Mouse (Mus musculus) megakaryocyte, embryonic 14.5 days (primary cell): ENCODE measurements around the gene Pnpla2. TPM values are rescaled to one million over a fixed set of nuclear protein-coding genes. Genes with fewer than 3 reads are reported as not detected.
"Not testable (repeated sequence)": the region's sequence is repeated elsewhere in the genome, so short reads cannot be mapped to it uniquely, and the experiment has no call there.

Experiments used
- H3K27me3 ChIP-seq: replicated peaks from 2 replicates; pipeline ENCODE3; 2012; ENCODE audit warnings: inconsistent platforms
- H3K36me3 ChIP-seq: replicated peaks from 2 replicates; pipeline ENCODE3; 2012; ENCODE audit warnings: low read length, inconsistent platforms, mixed read lengths
- H3K4me1 ChIP-seq: 2 replicates; pipeline ENCODE4 v1.6.1; 2012; ENCODE audit warnings: inconsistent platforms
- H3K4me3 ChIP-seq: replicated peaks from 2 replicates; pipeline ENCODE3; 2012; ENCODE audit warnings: moderate library complexity, mild to moderate bottlenecking, inconsistent platforms
- H3K9me3 ChIP-seq: 2 replicates; pipeline ENCODE4 v1.6.1; 2012; ENCODE audit warnings: inconsistent platforms
- FLI1 ChIP-seq: IDR thresholded peaks from 2 replicates; pipeline ENCODE4 v1.6.1; 2012; ENCODE audit warnings: low read length, inconsistent platforms, mixed read lengths
- GATA1 ChIP-seq: IDR thresholded peaks from 3 replicates; pipeline ENCODE4 v1.6.1; 2012; ENCODE audit warnings: mixed read lengths, low read length, inconsistent platforms, borderline replicate concordance
- polyA plus RNA-seq: library from polyadenylated mRNA; stranded (reverse); fragments of >175 nt; gene quantifications from 2 replicates; pipeline ENCODE4 v1.2.3, GENCODE M21; 2012; ENCODE audit warnings: low replicate concordance; ENCODE audit not compliant: insufficient read depth

Pnpla2 gene
- polyA plus RNA-seq, 1 experiment = 230 TPM

DNA sequence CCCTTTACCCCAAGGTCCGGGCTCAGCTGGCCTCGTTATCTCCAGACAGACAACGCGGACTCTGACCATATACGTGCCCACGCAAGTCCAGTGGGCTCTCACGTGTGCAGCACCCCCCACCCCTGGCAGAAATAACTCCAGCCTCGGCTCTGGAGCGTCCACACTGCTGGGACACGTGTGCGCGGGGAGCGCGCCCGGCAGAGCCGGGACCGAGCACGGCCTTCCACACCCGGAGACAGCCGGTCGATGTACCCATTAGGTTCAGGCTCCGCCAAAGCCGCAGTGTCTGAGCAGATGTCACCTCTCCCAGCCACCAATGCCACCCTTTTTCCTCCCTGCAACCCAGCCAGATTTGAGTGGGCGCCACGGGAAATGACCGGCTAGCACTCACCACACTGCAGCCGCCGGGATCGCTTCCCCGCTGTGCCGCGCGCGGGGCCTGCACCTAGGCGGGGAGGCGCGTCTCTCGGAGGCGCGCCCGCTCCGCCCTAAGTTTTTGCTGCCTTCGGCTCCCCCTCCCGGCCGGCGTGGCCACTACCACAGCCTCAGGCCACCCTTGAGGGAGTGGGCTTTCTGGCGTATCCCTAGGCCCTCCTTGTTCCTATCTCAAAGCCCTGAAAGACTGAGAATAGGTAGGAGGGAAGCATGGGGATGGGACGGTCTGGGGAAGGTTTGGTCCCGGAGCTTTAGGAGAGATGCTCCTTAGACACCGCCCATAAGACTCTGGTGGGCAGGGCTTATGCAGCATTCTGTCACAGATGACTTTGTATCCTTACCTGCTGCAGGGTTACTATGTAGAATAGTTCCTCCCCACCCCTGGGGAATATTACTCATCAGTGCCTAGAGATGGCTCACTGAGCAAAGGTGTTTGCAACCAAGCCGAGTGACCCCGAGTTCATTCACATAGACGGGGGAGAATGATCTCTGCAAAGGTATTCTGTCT is 17.5 kb upstream of the Pnpla2 start, which contains the start of gene Slc25a22:
Gene Slc25a22, minus strand, starts transcription at position 715 of the 943 bp plus-strand sequence.
- Histone ChIP-seq H3K4me3 (peak within 1 kb of the TSS; percentile 97), H3K36me3 (peaks cover 69% of the 10 kb centered on the region), H3K27me3 (no peaks in the 10 kb centered on the region), H3K9me3 (no peaks in the 10 kb centered on the region), H3K4me1 (peaks cover 90% of the 10 kb centered on the region)
- TF ChIP-seq GATA1 = no peak
- no peak for TF ChIP-seq FLI1

DNA sequence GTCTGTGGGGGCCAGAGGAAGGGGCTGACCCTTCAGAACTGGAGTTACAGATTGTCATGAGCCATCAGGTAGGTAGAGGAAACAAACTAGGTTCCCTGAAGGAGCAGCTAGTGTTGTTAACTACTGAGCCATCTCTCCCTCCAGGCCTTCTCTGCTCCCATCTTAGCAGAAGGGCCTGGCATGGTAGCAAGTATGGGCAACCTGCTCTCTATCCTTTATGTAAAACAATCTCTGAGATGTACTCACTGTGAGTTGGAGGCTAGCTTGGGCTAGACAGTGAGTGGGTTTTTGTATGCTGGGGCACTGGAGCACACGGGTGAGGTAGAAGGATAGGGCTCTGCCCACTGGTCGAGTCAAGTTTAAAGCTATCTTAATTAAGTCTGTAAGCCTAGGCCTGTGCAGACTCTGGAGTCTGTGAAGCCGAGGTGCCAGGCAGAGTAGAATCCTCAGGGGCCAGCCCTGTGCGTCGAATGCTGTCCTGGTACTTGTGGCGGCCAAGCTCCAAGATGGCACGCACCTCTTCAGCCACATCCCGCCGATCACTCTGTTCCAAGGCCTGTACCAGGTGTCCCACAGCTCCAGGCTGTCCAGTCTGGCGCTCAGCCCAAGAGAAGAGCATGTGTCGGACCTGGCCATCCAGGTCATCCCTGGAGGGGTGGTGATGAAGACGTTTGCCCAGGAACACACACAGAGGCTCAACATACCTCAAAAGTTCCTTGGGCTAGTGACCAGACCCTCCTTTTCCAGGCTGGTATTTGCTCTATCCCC is 16.6 kb upstream of the Pnpla2 start:
- Histone ChIP-seq H3K36me3 (peaks cover 64% of the 10 kb centered on the region), H3K27me3 (no peaks in the 10 kb centered on the region), H3K4me3 (no peak overlapping the region), H3K9me3 (no peaks in the 10 kb centered on the region), H3K4me1 (peaks cover 90% of the 10 kb centered on the region)
- TF ChIP-seq FLI1 = no peak
- no peak for TF ChIP-seq GATA1

DNA sequence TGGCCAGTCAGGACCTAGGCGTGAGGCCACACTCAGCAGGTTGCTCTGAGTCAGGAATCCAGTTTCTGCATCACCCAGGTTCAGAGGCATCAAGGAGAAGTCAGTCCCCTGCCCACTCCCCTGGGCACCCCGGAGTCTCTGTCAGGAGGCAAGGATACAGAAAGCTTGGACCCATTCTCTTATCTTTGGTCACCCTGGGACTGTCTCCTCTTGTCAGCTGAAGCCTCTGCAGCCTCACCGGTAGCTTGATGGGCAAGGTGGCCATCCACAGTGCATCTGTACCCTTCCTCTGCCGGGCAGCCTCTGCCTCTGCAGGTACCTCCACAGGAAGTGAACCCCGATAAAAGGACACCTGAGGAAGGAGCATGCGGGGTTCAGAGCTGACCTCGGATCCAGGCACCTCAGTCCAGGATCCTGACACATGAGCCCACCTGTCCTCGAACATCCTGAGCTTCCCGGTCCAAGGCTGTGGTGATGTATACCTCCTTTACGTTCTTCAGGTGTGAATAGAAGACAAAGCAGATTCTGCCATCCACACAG is 15.8 kb upstream of the Pnpla2 start:
- Histone ChIP-seq H3K4me1 (peaks cover 86% of the 10 kb centered on the region), H3K9me3 (no peaks in the 10 kb centered on the region), H3K27me3 (no peaks in the 10 kb centered on the region), H3K36me3 (peaks cover 56% of the 10 kb centered on the region), H3K4me3 (no peak overlapping the region)
- no peak for TF ChIP-seq GATA1
- TF ChIP-seq FLI1 = no peak

DNA sequence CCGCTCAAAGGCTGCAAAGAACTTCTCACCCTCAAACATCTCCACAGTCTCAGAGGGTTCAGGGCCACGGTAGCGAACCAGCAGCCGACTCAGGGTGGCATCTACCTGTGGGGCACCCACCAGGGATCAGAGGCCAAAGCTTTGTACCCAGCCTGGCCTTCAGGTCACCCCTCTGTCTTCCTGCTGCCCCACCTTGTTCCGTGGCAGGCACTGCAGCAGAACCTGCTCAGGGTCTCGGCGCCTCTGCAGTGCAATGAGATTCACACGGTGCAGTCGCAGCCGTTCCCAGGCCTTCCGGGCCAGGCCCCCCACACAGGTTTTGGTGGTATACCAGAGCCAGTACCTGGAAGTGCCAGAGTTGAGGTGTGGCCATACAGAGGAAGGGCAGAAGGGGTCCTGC is 15.2 kb upstream of the Pnpla2 start:
- Histone ChIP-seq H3K4me3 (no peak overlapping the region), H3K27me3 (no peaks in the 10 kb centered on the region), H3K9me3 (no peaks in the 10 kb centered on the region), H3K36me3 (peaks cover 53% of the 10 kb centered on the region), H3K4me1 (peaks cover 86% of the 10 kb centered on the region)
- TF ChIP-seq FLI1 (no peak), GATA1 (no peak)

DNA sequence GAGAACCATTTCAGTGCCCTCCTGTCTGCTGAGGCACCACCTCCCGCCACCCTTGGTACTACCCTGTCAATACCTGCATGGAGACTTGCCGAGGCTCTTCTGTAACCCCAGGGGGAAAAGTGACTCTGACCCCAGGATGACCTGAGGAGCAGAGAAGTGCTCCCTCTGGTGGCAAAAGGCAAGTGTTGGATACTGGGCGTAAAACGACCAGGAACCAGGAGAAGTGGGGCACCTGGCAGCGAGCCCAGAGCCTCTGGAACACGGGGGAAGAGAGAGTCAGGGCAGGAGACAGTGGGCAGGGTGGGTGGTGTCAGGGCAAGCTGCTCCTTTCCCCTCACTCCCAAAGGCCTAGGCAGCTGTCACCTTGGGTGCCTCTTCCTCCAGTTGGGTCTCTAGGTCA is 14.4 kb upstream of the Pnpla2 start:
- TF ChIP-seq GATA1 (no peak), FLI1 (no peak)
- Histone ChIP-seq H3K9me3 (no peaks in the 10 kb centered on the region), H3K36me3 (peaks cover 53% of the 10 kb centered on the region), H3K27me3 (no peaks in the 10 kb centered on the region), H3K4me1 (peaks cover 81% of the 10 kb centered on the region), H3K4me3 (peak overlapping the region; percentile 95)

DNA sequence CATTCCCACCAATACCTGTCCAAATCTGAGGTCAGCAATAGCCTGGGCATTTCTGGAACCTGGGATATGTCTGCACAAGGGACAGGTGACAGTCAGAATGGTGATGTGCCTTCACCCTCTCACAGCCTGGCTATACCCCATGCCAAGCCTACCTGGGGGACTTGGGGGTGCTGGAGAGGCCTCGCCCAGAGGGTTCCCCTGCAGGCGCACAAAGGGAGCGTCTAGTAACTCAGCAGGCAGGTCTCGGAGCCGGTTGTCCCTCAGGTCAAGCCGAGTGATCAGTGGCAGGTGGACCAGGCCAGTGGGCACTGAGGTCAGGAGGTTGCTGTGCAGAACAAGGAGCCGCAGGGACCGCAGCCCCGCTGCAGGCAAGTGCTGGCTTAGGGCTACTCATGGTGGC is 13.5 kb upstream of the Pnpla2 start:
- peaks cover 77% of the 10 kb centered on the region for H3K4me1 ChIP-seq
- no peak for TF ChIP-seq FLI1
- no peak for TF ChIP-seq GATA1
- peak overlapping the region; percentile 95 for H3K4me3 ChIP-seq
- no peaks in the 10 kb centered on the region for H3K9me3 ChIP-seq
- no peaks in the 10 kb centered on the region for H3K27me3 ChIP-seq
- H3K36me3 ChIP-seq = peaks cover 53% of the 10 kb centered on the region

DNA sequence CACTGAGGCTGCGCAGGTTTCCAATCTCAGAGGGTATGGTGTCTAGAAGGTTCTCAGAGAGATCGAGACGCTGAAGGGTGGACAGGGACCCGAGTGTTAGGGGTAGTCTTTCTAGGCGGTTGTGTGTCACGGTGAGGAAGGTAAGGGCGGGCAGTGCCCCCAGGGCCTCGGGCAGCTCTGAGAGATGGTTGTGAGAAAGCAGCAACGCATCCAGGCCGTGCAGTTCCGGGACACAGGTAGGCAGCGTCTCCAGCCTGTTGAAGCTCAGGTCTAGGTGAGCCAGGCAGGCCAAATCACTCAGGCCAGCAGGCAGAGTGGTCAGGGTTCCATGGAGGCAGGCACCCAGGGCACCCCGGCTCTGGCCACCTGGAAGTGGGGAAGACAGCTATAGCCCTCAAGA is 12.8 kb upstream of the Pnpla2 start:
- H3K9me3 ChIP-seq = no peaks in the 10 kb centered on the region
- no peaks in the 10 kb centered on the region for H3K27me3 ChIP-seq
- peak overlapping the region; percentile 95 for H3K4me3 ChIP-seq
- peaks cover 53% of the 10 kb centered on the region for H3K36me3 ChIP-seq
- TF ChIP-seq FLI1 (no peak), GATA1 (no peak)
- H3K4me1 ChIP-seq = peaks cover 74% of the 10 kb centered on the region

DNA sequence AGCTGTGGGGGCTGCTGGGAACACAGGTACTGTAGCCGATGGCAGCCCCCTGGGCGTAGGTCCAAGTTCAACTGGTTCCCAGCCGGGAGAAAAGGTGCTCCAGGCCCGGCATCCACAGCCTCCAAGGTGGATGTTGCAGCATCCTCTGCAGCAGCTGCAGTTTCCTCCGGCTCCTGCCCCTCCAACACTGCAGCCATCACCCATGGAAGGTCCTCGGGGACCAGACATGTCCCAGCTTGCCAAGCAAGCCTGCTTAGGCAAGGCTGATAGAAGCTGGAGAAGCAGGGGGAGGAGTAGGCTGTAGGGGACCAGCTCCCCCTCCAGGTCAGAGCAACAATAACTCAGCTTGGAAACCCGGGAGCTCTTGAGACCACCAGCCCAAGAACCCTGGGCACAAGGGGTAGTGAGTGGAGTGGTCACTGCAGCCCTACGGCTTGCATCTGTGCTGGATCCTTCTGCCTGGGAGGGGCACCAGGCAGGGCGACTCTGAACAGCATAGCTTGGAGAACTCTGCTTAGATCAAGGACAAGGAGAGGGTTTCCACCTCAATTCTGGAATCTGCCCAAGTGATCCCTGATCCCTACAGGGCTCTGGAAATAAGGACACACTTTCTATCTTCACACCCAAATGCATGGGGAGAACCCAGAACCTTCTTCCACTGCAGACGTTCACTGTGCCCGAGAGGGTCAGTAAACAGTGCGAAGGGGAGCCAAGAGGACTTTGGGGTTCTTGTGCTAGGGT is 11.7 kb upstream of the Pnpla2 start:
- Histone ChIP-seq H3K27me3 (no peaks in the 10 kb centered on the region), H3K36me3 (peaks cover 46% of the 10 kb centered on the region), H3K9me3 (no peaks in the 10 kb centered on the region), H3K4me1 (peaks cover 66% of the 10 kb centered on the region), H3K4me3 (peak overlapping the region; percentile 95)
- TF ChIP-seq FLI1 (no peak), GATA1 (no peak)

DNA sequence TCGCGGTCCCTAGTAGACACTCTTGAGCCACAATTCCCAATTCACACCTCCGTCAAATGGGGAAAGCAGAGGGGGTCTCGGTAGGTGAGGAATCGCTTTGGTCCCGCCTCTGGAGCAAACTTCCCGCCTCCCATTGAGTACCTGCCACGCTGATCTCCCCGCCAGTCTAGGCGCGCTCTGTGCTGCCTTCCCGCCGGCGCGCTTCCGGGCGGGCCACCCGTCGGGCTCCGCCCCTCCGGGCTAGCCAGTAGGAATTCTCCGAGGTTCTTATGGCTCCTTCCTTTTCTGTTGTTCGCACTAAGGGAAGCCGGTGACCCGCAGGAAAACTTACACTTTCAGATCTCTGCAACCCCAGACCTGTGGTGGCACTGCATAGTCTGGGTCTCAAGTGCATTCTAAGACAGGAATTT is 11.2 kb upstream of the Pnpla2 start, which contains the start of gene Pidd1:
Gene Pidd1, minus strand, starts transcription at position 198 of the 410 bp plus-strand sequence.
- TF ChIP-seq GATA1 = no peak
- no peak; the same call in 1 of the 2 replicates for TF ChIP-seq FLI1
- H3K9me3 ChIP-seq = no peaks in the 10 kb centered on the region
- H3K4me1 ChIP-seq = peaks cover 68% of the 10 kb centered on the region
- H3K27me3 ChIP-seq = no peaks in the 10 kb centered on the region
- H3K36me3 ChIP-seq = peaks cover 46% of the 10 kb centered on the region
- H3K4me3 ChIP-seq = peak within 1 kb of the TSS; percentile 95

DNA sequence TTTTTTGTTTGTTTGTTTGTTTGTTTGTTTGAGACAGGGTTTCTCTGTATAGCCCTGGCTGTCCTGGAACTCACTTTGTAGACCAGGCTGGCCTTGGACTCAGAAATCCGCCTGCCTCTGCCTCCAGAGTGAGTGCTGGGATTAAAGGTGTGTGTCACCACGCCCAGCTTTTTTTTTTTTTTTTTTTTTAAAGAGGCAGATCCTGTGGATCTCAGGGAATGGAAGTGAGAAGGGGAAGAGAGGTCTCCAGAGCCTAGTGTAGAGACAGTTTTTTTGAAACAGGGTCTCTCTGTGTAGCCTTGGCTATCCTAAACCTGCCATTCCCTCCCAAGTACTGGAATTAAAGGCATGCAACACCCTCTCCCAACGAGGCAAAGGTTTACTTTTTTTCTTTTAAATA is 8.6 kb upstream of the Pnpla2 start:
- not testable (repeated sequence) for H3K9me3 ChIP-seq, H3K27me3 ChIP-seq
- peak overlapping the region; percentile 99 for H3K4me3 ChIP-seq
- H3K4me1 ChIP-seq = peaks cover 68% of the 10 kb centered on the region
- peaks cover 42% of the 10 kb centered on the region for H3K36me3 ChIP-seq
